Mouse (Mus musculus) gastrocnemius, postnatal 10 days (tissue): ENCODE results near the gene Homer3. TPM values are rescaled to one million over a fixed set of nuclear protein-coding genes. Genes with fewer than 3 reads are reported as not detected.

Experiments used
- DNase-seq: peaks from one replicate; pipeline ENCODE4 v3.0.0; 2021; ENCODE audit warnings: mixed read lengths
- long read RNA-seq, 2 experiments: library from polyadenylated mRNA; stranded (forward); transcript quantifications; one replicate each; pipeline ENCODE4 v2.0.0; 2021
- total RNA-seq, 2 experiments: library from RNA; stranded (reverse); gene quantifications; 2 replicates each; pipeline ENCODE4 v1.2.3; 2021

The Homer3 gene
- total RNA-seq, result 10 to 100 TPM; 12.3 to 19.8 TPM
- long read RNA-seq, experiment 1, transcript Homer3-203 (10 exons, 2,445 nt), result major isoform, 30 of 41 reads
- long read RNA-seq, experiment 1, partial matches to known transcripts, result 2 of 41 reads
- long read RNA-seq, experiment 1, other reads (novel, unspliced or antisense), result 9 of 41 reads
- long read RNA-seq, experiment 2, transcript Homer3-203 (10 exons, 2,445 nt), result major isoform, 13 of 16 reads
- long read RNA-seq, experiment 2, partial matches to known transcripts, result 0 of 16 reads
- long read RNA-seq, experiment 2, other reads (novel, unspliced or antisense), result 3 of 16 reads

- DNase-seq, result peak; percentile 92
These were observed at the start of gene Homer3 for GRCm38 (mm10) chr8:70282603-70283135. Homer3 (plus strand) TSS chr8:70282827.

- no peak for DNase-seq
These were observed 49.0 kb upstream of the Homer3 start for GRCm38 (mm10) chr8:70233606-70234005.

- peak; percentile 94 for DNase-seq
These were observed 48.4 kb upstream of the Homer3 start, which contains the start of the genes Sugp2 and Armc6 for GRCm38 (mm10) chr8:70234080-70234780. Sugp2 (plus strand) TSS chr8:70234226. Armc6 (minus strand) TSS chr8:70234466.

GRCm38 (mm10) chr8:70234781-70235128 lies 47.9 kb upstream of the Homer3 start:
- no peak for DNase-seq

GRCm38 (mm10) chr8:70237842-70238241 lies 44.8 kb upstream of the Homer3 start:
- no peak for DNase-seq

- DNase-seq, result no peak
These were observed 42.0 kb upstream of the Homer3 start for GRCm38 (mm10) chr8:70240642-70241041.

GRCm38 (mm10) chr8:70246622-70247021 lies 36.0 kb upstream of the Homer3 start:
- DNase-seq, result no peak

GRCm38 (mm10) chr8:70247841-70248240 lies 34.8 kb upstream of the Homer3 start:
- DNase-seq, result no peak

- DNase-seq, result no peak
These were observed 28.0 kb upstream of the Homer3 start for GRCm38 (mm10) chr8:70254628-70255027.

- no peak for DNase-seq
These were observed 25.2 kb upstream of the Homer3 start for GRCm38 (mm10) chr8:70257456-70257855.

- no peak for DNase-seq
These were observed 24.0 kb upstream of the Homer3 start for GRCm38 (mm10) chr8:70258600-70258999.

GRCm38 (mm10) chr8:70259043-70259442 lies 23.6 kb upstream of the Homer3 start:
- DNase-seq, result no peak

- no peak for DNase-seq
These were observed 15.0 kb upstream of the Homer3 start for GRCm38 (mm10) chr8:70267674-70268073.

GRCm38 (mm10) chr8:70268311-70268710 lies 14.3 kb upstream of the Homer3 start:
- no peak for DNase-seq

- DNase-seq, result peak; percentile 41
These were observed 13.6 kb upstream of the Homer3 start for GRCm38 (mm10) chr8:70268799-70269565.

- DNase-seq, result no peak
These were observed 9.7 kb upstream of the Homer3 start for GRCm38 (mm10) chr8:70272949-70273348.

GRCm38 (mm10) chr8:70274350-70274749 lies 8.3 kb upstream of the Homer3 start:
- DNase-seq, result no peak

- DNase-seq, result no peak
These were observed 6.2 kb upstream of the Homer3 start for GRCm38 (mm10) chr8:70276476-70276875.

GRCm38 (mm10) chr8:70278175-70278574 lies 4.5 kb upstream of the Homer3 start:
- no peak for DNase-seq

GRCm38 (mm10) chr8:70279266-70279665 lies 3.4 kb upstream of the Homer3 start:
- no peak for DNase-seq

- DNase-seq, result no peak
These were observed 1.6 kb upstream of the Homer3 start for GRCm38 (mm10) chr8:70281001-70281400.
